Mouse (Mus musculus) activated CD4-positive, CD25-positive, alpha-beta regulatory T cell, adult 9 weeks (primary cell): ENCODE results near the gene Cngb1. TPM values are rescaled to one million over a fixed set of nuclear protein-coding genes. Genes with fewer than 3 reads are reported as not detected.

Source experiments
- polyA plus RNA-seq: library from polyadenylated mRNA; unstranded; fragments of 100-300 nt; shearing (Covaris generic); gene quantifications from one replicate; pipeline ENCODE4 v1.2.1, GENCODE M21; 2017

Cngb1 gene
- polyA plus RNA-seq, result not detected

DNA sequence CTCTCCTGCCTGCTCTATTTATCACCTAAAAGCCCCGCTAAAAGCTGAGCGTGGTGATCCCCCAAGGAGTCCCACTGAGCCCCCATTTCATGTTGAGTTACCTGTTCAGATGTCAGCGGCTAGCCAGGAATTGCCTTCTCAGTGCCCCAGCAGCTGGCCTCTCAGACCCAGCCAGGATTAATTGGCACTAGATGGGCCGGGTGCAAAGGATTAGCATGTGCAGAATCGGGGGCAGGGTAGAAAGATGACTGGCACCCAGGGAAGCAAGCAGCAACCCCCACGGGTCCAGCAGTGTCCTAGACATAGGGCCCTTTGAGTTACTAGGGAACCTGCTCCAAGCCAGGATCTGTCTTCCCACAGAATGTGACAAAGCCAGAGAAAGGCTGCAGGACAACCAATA, at the start of gene Cngb1:
Gene Cngb1, minus strand, starts transcription at position 155 of the 400 bp plus-strand sequence.

DNA sequence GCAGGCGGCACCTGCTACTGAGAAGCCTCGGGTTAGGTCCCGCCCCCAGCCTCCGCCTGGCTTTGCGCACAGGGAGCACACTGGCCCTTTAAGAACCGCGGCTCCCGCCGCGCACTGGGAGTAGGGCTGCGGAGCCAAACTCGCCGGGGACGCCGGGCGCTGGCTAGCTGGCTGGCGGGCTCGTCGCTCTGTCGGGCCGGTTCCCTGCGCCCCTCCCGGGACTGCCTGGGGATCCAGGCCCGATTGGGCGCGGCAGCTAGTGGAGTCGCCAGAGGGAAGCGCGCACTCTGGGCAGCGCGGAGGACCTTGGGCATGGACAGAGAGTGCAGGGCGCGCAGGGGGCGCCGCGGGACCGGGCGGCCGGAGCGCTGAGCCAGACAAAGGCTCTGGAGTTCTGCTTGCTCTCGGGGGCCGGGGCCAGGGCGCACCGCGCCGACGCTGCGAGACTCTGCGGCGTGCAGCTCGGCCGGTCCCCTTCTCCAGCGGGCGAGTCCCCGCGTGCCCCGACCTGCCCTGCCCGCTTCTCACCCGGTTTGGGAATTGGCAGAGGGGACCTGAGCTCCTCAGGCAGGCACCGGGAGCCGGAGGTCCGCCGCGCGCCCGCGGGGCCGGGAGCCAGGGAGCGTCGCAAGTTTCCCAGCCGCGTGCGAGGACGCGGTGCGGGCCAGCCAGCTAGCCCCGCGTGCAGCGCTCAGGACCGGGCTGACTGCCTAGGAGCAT, 45.9 kb upstream of the Cngb1 start, which contains the start of gene Mmp15:
Gene Mmp15, plus strand, starts transcription at position 118 of the 720 bp plus-strand sequence.

DNA sequence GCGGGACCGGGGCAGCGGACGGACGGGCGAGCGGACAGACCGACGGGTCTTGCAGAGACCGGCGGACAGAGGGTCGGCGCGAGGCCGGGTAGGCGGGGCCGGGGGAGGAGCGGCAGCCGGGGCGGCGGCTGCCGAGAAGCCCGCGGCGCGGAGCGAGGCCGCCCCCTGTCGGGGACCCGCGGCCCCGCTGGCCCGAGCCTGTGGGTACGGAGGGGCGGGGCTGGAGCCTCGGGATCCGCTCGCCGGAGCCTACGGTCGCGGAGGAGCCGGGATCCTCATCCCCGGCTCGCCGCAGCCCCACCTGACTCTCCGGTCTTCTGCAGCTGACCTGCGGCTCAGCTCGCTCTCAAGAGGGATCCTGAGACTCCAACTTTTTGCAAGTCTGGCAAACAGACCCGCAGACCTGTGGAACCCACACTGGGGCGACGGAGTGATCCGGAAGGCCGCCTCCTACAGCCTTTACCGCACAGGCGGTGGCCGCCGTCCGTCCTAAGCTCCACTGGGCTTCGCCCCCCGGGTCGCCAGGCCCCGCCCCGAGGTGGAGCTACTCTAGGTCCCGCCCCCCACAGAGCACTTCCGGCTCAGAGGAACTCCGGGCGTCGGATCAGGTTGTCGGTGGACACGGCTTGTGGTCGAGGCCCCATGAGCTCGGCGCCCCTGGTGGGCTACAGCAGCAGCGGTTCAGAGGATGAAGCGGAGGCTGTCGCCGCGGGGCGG, 25.5 kb upstream of the Cngb1 start, which contains the start of the genes Zfp319 and Usb1:
Gene Zfp319, minus strand, starts transcription at position 231 of the 717 bp plus-strand sequence.
Gene Usb1, plus strand, starts transcription at position 565 of the 717 bp plus-strand sequence.

DNA sequence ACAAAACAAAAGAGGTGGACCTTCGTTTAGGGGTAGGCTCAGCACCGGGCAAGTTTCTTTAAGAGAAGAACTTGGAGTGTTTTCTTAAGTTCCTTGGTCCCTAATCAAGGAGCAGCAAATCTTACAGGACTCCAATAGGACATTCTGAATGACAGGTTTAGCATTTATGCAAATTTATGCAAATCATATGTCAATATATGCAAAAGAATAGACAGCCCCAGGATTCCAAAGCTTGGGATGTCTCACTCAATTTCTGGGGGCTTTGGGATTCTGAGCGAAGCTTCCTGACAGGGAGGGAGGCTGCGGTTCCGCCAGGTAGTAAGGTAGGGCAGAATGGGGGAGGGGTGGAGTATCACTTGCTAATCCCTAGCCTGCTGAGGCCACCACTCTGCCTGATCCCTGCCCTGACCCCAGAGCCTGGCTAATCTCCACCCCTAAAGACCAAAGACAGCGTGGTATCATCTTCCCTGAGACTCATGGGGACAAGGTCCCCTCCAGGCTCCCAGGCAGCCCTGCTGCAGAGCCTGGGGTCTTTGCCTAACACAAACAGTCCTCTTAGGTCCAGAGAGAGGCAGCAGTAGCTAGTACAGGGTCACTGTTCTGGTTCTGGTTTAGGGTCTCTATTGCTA, 4.1 kb upstream of the Cngb1 start, which contains the start of gene Tepp:
Gene Tepp, plus strand, starts transcription at position 225 of the 629 bp plus-strand sequence.

DNA sequence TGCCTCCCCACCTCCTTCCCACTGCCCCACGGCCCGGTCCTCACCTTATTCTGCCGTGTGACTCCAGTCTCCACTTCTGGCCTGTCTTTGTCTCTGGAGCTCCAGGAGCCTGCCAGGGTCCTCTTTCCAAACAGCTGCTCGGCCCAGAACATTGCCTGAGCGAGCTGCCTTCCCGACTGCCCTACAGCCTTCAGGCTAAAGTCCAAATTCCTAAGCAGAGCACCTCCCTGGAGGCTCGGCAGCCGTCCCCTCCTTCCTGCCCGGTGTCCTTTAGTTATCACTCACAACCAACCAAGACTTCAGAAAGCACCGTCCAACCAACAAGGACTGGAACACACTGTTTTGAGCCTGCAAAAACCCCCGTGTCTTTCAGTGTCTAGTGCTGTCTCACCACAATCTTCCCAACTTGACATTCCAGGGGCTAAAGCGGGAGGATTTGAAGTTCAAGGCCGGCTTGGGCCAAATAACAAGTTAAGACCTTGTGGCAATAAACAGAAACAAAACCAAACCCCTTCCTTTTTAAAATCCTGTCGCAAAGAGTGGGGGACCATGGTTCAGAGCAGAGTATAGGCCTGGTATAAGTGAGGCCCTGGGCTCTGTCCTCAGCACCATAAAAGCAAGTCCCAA, 103.6 kb downstream of the Cngb1 start, which contains the start of gene Kifc3:
Gene Kifc3, minus strand, starts transcription at position 164 of the 627 bp plus-strand sequence.

Other genes starting within 250 kb of the Cngb1 start
- gene Katnb1, start 225.4 kb downstream of the Cngb1 start, polyA plus RNA-seq, result 23.1 TPM
- gene Kifc3, start 103.8 kb downstream of the Cngb1 start, polyA plus RNA-seq, result 0.82 TPM
- not detected for gene Tepp, start 4.0 kb upstream of the Cngb1 start, polyA plus RNA-seq
- 8.7 TPM for gene Zfp319, start 25.4 kb upstream of the Cngb1 start, polyA plus RNA-seq
- 70.1 TPM for gene Usb1, start 25.7 kb upstream of the Cngb1 start, polyA plus RNA-seq
- gene Mmp15, start 45.7 kb upstream of the Cngb1 start, polyA plus RNA-seq, result 1.2 TPM
- gene Cfap20, start 128.3 kb upstream of the Cngb1 start, polyA plus RNA-seq, result 35.3 TPM
- gene Csnk2a2, start 183.5 kb upstream of the Cngb1 start, polyA plus RNA-seq, result 4.2 TPM
- gene Ccdc113, start 227.5 kb upstream of the Cngb1 start, polyA plus RNA-seq, result not detected